Mouse (Mus musculus) right cerebral cortex, postnatal 10 days (tissue): ENCODE data around the gene Atg101.
A peak's percentile ranks its signal among the peaks of the same experiment; 100 is the strongest.
"Not testable (repeated sequence)": the region's sequence is repeated elsewhere in the genome, so short reads cannot be mapped to it uniquely, and the experiment has no call there.

Experiments used
- DNase-seq, 2 experiments: peaks; one replicate each; pipeline ENCODE4 v3.0.0; 2021; ENCODE audit warnings: low spot score in 2 of 2

The Atg101 gene

DNA sequence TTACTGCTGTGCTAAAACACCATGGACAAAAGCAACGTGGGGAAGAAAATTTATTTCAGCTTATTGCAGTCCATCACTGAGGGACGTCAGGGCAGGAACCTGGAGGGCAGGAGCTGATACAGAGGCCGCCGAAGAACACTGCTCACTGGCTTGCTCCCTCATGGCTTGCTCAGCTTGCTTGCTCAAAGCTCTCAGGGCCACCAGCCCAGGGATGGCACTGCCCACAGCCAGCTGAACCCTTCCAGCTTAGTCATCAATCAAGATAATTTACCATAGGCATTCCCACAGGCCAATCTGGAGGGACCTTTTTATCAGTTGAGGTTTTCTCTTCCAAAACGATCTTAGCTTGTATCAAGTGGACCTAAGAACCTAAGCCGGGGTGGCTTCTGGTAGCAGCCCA is 27.9 kb downstream of the Atg101 start:
- no peak for DNase-seq

DNA sequence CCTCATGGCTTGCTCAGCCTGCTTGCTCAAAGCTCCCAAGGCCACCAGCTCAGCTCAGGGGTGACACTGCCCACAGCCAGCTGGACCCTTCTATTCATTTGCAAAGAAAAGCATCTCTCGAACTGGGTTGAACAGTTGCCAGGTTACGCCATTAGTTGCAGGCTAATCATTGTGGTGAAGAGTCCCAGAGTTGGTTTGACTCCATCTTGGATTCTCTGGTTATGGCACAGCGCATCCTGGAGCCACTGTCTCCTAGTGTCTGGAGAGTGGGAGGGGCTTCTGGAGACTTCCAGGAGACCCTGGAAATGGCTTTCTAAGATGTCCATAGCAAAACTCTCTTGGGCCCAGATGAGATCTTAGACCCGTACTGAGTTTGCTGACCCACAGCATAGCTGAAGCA is 31.3 kb downstream of the Atg101 start:
- DNase-seq = no peak

- peak; percentile 95 for DNase-seq
Observed at GRCm38 (mm10) chr15:101315832-101316231, 31.8 kb downstream of the Atg101 start.

DNA sequence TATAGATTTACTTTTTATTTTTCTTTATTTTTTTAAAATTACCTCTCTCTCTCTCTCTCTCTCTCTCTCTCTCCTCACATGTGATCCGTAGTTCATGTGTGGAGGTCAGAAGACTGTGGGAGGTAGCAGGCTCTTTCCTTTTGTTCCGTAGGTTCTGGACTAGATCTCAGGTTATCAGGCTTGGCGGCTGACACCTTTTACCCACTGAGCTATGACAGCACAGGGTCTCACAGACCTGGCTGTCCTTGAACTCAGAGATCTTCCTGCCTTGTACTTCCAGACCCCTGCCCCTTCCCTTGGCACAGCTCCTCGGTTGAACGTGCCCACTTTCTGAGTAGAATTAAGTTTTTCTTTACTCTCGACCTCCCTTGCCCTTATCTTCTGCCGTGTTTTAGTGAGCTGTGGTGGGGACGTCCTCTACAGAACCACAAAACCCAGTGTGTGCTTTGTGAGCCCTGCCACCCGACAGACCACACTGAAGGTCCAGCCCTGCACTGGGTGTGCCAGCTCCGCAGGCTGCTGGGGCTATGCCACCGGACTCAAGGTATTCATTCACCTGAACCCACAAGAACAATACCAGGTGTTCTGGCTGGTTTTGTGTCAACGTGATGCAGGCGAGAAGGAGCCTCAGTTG is 32.3 kb downstream of the Atg101 start:
- DNase-seq = no peak

DNA sequence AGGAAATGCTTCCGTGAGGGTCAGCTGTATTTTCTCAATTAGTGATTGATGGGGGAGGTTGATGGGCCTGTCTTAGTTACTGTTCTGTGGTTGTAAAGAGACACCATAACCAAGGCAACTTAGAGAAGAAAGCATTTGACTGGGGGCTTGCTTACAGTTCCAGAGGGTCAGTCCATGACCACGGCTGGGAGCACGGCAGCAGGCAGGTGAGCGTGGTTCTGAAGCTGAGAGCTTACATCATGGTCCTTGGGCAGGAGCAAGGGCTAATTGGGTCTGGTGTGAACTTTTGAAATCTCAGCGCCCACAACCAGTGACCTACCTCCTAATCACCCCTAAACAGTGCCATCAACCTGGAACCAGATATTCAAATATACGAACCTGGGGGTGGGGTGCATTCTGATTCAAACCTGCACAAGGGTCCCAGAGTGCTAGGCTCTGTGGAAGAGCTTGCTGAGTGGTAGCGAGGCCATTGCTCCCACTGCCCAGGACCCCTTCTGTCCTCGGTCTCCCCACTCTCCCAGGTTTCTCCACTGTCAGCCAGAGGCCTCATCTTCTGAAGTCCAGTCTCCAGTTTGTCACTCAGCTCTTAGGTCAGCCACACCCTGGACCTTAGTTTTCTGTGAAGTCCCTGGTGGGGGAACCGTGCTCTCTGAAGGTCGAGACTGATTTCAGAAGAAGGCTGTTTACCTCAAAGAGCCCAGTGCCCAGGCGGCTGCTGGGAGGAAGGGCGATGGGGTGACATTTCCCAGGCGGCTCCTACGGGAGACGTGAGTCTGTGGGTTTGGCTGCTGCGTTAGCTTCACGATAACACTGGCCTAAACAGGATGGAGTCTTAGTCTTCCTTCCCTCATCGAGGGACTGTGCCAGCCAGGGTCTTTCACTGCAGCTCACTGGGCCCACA is 33.1 kb downstream of the Atg101 start:
- DNase-seq = no peak

- no peak for DNase-seq
Observed at GRCm38 (mm10) chr15:101317814-101318500, 33.9 kb downstream of the Atg101 start.

- DNase-seq = no peak
Observed at GRCm38 (mm10) chr15:101318889-101319765, 35.1 kb downstream of the Atg101 start.

DNA sequence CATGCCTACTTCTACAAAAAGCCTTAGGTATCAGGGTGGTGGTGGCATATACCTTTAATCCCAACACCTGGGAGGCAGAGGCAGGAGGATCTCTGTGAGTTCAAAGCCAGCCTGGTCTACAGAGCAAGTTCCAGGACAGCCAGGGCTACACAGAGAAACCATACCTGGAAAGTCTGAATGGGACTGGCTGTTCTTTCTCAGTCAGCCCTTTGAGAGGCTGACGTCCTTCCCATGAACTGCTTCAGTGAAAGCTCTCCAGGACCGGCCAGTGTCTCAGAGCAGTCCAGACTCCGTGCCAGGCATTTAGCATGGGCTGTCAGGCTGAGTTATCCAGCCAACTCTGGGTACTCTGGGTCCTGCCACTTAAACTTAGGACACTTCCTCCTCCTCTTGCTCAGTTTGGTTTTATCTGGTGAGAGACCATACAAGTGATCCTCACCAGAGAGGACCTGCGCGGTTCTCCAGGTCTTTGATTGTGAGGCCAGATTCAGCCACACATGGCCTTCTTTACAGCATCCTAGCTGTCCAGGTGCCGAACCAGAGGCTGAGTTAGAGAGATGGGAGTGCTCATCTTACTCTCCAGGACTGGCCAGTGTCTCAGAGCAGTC is 36.0 kb downstream of the Atg101 start:
- no peak for DNase-seq

DNA sequence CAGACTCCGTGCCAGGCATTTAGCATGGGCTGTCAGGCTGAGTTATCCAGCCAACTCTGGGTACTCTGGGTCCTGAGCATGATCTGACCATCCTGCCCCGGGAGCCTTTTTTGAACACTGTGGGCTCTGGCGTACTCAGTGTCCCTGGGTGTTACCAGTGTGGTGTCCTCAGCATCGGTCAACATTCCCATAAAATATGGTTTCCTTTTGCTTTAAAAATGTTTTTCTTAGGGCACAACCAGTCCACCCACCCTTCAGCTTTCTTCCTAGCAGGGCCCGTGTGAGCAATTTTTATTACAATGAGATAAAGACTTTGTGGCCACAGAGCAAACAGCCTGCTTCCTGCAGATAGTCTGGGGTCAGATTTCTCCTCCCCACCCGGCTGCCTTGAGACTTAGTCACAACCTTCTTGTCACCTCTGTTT is 36.6 kb downstream of the Atg101 start:
- no peak for DNase-seq

GRCm38 (mm10) chr15:101321126-101321525 is 37.1 kb downstream of the Atg101 start:
- no peak for DNase-seq

- no peak for DNase-seq
Observed at GRCm38 (mm10) chr15:101322106-101322505, 38.0 kb downstream of the Atg101 start.

DNA sequence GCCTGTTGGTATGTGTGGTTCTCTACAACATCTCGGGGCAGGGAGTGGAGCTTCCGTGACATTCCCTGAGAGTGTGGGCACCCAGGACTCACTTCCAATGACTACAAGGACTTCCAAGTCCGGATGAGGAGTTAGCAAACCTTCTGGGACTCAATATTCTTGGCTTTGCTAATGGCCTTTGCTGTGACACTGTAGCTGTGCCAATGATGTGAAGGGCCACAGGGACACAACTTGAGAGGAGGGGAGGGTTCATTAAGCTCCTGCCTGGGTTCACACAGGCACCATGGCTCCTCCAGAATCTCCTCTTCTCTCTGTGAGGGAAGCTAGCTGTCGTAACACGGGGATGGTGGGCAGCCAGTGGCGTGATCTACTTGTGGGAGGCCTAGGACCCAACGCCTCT is 38.6 kb downstream of the Atg101 start:
- no peak for DNase-seq

DNA sequence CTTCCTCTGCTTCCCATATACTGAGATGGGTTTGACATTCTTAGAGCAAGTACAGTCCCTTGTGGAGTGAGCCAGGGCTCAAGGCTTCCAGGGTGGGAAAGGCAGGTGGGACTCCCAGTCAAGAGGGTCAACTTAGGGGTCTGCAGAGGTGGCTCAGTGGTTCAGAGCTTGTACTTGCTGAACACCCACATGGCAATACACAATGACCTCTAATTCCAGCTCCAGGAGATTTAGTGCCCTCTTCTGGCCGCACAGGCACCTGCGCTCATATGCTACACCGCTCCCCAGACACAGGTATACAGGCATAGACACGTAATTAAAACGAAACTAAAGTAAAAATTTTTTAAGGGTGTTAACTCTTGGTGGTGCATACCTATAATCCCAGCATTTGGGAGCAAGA is 39.4 kb downstream of the Atg101 start:
- no peak for DNase-seq

GRCm38 (mm10) chr15:101324409-101324808 is 40.3 kb downstream of the Atg101 start:
- not testable (repeated sequence) for DNase-seq

GRCm38 (mm10) chr15:101325991-101326534 is 42.0 kb downstream of the Atg101 start:
- no peak for DNase-seq

GRCm38 (mm10) chr15:101327282-101327681 is 43.2 kb downstream of the Atg101 start:
- DNase-seq = peak; percentile 85 to 92

DNA sequence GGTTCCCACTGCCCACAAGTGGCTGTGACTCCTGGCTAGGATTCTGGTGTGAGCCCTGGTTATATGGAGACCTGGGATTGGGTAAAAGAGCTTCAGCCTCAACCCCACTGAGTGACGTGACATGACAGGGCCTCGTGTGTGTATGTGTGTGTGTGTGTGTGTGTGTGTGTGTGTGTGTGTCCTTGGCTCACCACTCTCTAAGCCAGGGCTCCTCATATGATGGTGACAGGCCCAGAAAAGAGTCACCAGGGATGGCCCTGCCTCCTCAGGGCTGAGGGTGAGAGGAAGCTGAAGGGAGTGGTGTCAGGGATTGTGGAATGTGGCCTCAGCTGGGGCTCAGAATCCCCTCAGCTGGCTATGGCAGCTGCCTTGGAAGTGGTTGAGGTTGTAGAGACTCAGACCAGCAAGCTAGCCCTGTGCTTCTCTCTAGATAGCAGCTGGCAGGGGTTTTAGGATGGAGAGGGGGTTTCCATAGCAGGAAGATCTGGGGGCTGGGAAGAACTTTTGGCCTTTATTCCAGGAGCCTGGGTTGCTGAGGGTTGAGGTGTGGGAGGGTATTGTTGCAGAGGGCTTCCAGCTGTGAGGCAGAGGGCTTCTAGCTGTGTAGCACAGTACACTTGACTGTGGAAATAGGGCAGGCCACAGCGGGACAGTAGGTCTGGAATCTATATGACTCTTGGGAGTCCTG is 44.9 kb downstream of the Atg101 start:
- no peak for DNase-seq

- no peak for DNase-seq
Observed at GRCm38 (mm10) chr15:101329564-101329892, 45.5 kb downstream of the Atg101 start.

- no peak for DNase-seq
Observed at GRCm38 (mm10) chr15:101331090-101331489, 47.0 kb downstream of the Atg101 start.

GRCm38 (mm10) chr15:101332370-101332769 is 48.3 kb downstream of the Atg101 start:
- no peak for DNase-seq
